Mouse (Mus musculus) kidney, adult 2 months (tissue): ENCODE measurements around the gene Tnrc6b.

Experiments
- CTCF ChIP-seq: fragments of 200-500 bp; conservative IDR thresholded peaks from 2 replicates; pipeline ENCODE4 v1.5.1; 2011; ENCODE audit warnings: low read depth, mild to moderate bottlenecking, control low read depth, low read length, moderate library complexity, mixed read lengths; ENCODE audit not compliant: insufficient read depth, insufficient read length
- POLR2A ChIP-seq: fragments of 200-500 bp; IDR thresholded peaks from one replicate; pipeline ENCODE4 v1.6.1; 2011; ENCODE audit warnings: low read depth, low read length, control low read depth

DNA sequence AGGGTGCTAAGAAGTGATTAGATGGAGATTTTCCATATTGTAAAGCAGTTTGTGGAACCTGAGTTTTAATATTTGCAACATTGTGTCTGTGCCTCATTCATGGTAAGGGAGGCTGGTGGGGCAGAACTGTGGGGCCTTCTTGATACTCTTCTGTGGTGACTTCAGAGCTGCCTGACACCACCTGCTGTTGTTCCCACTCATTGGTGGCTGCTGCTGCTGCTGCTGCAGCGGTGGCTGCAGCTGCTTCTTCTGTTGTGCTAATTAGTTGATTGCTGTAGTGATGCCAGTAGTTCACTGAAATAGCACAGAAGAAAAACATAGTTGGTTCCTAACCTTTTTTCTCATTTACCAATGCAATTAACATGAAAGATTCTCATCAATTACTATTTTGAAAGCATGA lies 111.2 kb downstream of the Tnrc6b start:
- no peak for TF ChIP-seq CTCF
- TF ChIP-seq POLR2A: no peak
